Mouse (Mus musculus) midbrain, postnatal 0 days (tissue): ENCODE data around the gene Aspdh. TPM values are rescaled to one million over a fixed set of nuclear protein-coding genes. Genes with fewer than 3 reads are reported as not detected.

Source experiments
- ATAC-seq: fragments of 200-750 bp; cut with Nextera tagmentation; 2 replicates; pipeline ENCODE4 v1.8.0; 2017; ENCODE audit warnings: moderate number of reproducible peaks, mild to moderate bottlenecking, moderate TSS enrichment, moderate library complexity; ENCODE audit not compliant: low FRiP score
- DNase-seq: peaks from one replicate; pipeline ENCODE4 v3.0.0-alpha.2; 2015; ENCODE audit warnings: low spot score
- H3K27ac ChIP-seq: fragments of 300-500 bp; sonication (generic); 2 replicates; pipeline ENCODE4 v1.5.1; 2014; ENCODE audit warnings: low read depth, mild to moderate bottlenecking, low read length, mixed read lengths
- H3K27me3 ChIP-seq: fragments of 300-500 bp; sonication (generic); 2 replicates; pipeline ENCODE4 v1.6.1; 2014; ENCODE audit warnings: low read length, control low read depth, mixed read lengths; ENCODE audit not compliant: insufficient read depth
- H3K36me3 ChIP-seq: fragments of 300-500 bp; sonication (generic); 2 replicates; pipeline ENCODE4 v1.6.1; 2014; ENCODE audit warnings: low read length, control low read depth, mixed read lengths; ENCODE audit not compliant: insufficient read depth
- H3K4me1 ChIP-seq: fragments of 300-500 bp; sonication (generic); 2 replicates; pipeline ENCODE4 v1.6.1; 2014; ENCODE audit warnings: mild to moderate bottlenecking, control low read depth, antibody characterized with exemption, low read length, mixed read lengths; ENCODE audit not compliant: insufficient read depth
- H3K4me2 ChIP-seq: fragments of 300-500 bp; sonication (generic); 2 replicates; pipeline ENCODE4 v1.6.1; 2014; ENCODE audit warnings: low read depth, mild to moderate bottlenecking, low read length, mixed read lengths; ENCODE audit not compliant: poor library complexity, severe bottlenecking
- H3K4me3 ChIP-seq: fragments of 300-500 bp; sonication (generic); 2 replicates; pipeline ENCODE4 v1.5.1; 2014; ENCODE audit warnings: low read depth, mild to moderate bottlenecking, low read length, moderate library complexity
- H3K9ac ChIP-seq: fragments of 300-500 bp; sonication (generic); replicated peaks from 2 replicates; pipeline ENCODE4 v1.6.1; 2014; ENCODE audit warnings: mild to moderate bottlenecking, low read length, moderate library complexity, mixed read lengths; ENCODE audit not compliant: poor library complexity, severe bottlenecking
- H3K9me3 ChIP-seq: fragments of 300-500 bp; sonication (generic); 2 replicates; pipeline ENCODE4 v1.6.1; 2016; ENCODE audit warnings: low read length, control low read depth
- CTCF ChIP-seq: IDR thresholded peaks from 2 replicates; pipeline ENCODE4 v1.5.1; 2016; ENCODE audit warnings: antibody characterized with exemption, mild to moderate bottlenecking
- WGBS: fragments of 180-500 bp; shearing (Covaris S2); extraction: QIAGEN DNeasy Blood & Tissue Kit; methylation state at CpG from one replicate; pipeline ENCODE4 v1.1.7; 2014; 5-methylcytosine and 5-hydroxymethylcytosine counted together
- polyA plus RNA-seq: library from polyadenylated mRNA; unstranded; fragments of >200 nt; fragmentation: Nextera tagmentation; extraction: Ambion mirVana; gene quantifications from 2 replicates; pipeline ENCODE4 v1.2.1, GENCODE M21; 2015
- total RNA-seq: library from RNA; depleted of rRNA; stranded (reverse); fragments of >200 nt; gene quantifications from 2 replicates; pipeline ENCODE4 v1.2.3, GENCODE M21; 2014; rRNA removed

Gene Aspdh
- total RNA-seq (7.1 and 11.8 TPM in 2 replicates), polyA plus RNA-seq (2.1 and 3.7 TPM in 2 replicates)

DNA sequence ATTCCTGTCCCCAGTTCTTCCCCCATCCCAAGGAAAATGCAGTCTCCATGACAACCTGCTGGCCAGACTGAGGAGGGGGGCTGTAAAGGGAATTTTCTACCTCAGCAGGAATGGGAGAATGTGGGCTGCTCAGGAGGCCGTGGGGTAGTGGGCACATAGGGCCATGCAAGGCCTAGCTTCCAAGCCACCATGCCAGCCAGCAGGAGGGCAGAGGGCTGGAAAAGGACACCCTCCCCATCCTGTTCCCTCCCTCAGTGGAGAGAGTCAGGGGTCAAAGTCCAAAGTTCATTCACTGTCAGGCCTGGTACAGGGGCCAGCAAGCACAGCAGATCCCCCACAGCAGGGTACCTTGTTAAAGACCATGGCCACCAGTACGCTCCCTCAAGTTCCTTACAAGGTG is at the start of gene Aspdh:
Gene Aspdh, plus strand, starts transcription at position 281 of the 400 bp plus-strand sequence.
- H3K9ac ChIP-seq, result peak within 1 kb of the TSS; percentile 36; the same call in 1 of the 2 replicates
- DNase-seq, result no peak
- no peak within 1 kb of the TSS for H3K4me3 ChIP-seq
- no peak within 1 kb of the TSS for H3K4me2 ChIP-seq
- H3K27ac ChIP-seq, result peak within 1 kb of the TSS; percentile 91
- no peaks in the 10 kb centered on the region for H3K9me3 ChIP-seq
- 24% methylated on average over 2 of the region's 2 CpGs for WGBS
- no peak for ATAC-seq
- H3K36me3 ChIP-seq, result peaks cover 40% of the 10 kb centered on the region
- TF ChIP-seq CTCF, result no peak
- no peaks in the 10 kb centered on the region for H3K27me3 ChIP-seq
- peaks cover 26% of the 10 kb centered on the region for H3K4me1 ChIP-seq

DNA sequence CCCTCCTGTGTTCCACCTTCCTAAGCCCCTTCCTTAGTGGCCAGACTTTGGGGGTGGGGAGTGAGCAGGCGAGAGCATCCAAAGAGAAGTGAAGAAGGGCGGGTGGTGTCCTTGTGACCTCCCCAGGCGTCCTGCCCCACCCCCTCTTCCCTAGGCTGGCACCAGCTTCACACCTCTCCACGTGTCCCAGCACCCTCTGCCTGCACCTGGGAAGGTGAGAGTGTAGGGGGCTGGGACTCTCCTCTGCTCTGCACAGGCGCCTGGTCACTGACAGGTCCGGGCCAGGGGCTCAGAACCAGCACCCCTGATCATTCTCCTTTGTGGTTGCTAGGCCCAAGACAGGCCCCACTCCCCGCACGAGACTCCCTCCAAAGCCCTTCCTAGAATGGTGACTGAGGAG is 37.5 kb upstream of the Aspdh start:
- peak; percentile 0; the same call in 1 of the 2 replicates for ATAC-seq
- WGBS, result 8% methylated on average over 8 of the region's 8 CpGs
- H3K4me2 ChIP-seq, result peak overlapping the region; percentile 91
- H3K4me1 ChIP-seq, result peaks cover 34% of the 10 kb centered on the region
- H3K36me3 ChIP-seq, result no peaks in the 10 kb centered on the region
- TF ChIP-seq CTCF, result no peak
- peak overlapping the region; percentile 45 for H3K9ac ChIP-seq
- peak overlapping the region; percentile 82; the same call in 1 of the 2 replicates for H3K4me3 ChIP-seq
- DNase-seq, result no peak
- peak overlapping the region; percentile 100 for H3K27ac ChIP-seq
- no peaks in the 10 kb centered on the region for H3K27me3 ChIP-seq
- no peaks in the 10 kb centered on the region for H3K9me3 ChIP-seq

DNA sequence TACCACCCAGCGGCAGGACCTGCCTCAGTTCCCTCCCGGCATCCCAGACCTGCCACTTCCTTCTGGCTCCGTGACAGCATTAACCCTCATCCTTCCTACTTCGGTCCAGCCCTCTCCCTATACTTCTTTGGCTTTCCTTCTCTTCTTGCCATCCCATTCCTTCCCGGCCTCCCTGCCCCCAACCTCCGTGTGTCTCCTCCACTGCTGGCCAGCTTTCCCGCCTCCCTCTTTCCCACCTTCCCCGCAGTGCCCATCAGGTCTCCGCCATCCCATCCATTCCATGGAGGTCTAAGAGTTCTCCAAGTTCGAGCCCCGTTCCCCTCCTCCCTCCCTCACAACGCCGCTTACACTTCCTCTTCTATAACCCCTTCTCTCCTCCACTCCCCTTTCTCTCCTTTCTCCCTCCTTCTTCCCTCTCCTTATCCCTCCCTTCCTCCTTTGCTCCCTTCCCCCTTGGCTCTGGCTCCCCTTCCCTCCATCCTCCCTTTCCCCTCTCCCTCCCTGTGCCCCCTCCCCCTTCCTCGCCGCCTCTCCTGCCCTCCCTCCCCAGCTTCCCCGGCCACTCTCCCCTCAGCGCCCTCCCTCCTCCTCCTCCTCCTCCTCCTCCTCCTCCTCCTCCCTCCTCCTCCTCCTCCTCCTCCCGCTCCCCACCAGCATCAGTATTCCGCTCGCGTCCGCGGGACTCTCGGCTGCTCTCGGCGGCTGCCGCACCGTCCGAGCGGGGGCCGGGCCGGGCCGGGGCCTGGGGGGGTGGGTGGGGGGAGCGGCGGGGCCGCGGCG is 36.8 kb upstream of the Aspdh start:
- ATAC-seq (peak; percentile 47), DNase-seq (peak; percentile 78)
- peak overlapping the region; percentile 96 for H3K9ac ChIP-seq
- 1% methylated on average over 14 of the region's 38 CpGs for WGBS
- no peaks in the 10 kb centered on the region for H3K36me3 ChIP-seq
- H3K27ac ChIP-seq, result peak overlapping the region; percentile 100
- H3K4me1 ChIP-seq, result peaks cover 36% of the 10 kb centered on the region
- peak overlapping the region; percentile 82 for H3K4me3 ChIP-seq
- H3K27me3 ChIP-seq, result no peaks in the 10 kb centered on the region
- H3K4me2 ChIP-seq, result peak overlapping the region; percentile 91
- no peak for TF ChIP-seq CTCF
- no peaks in the 10 kb centered on the region for H3K9me3 ChIP-seq

- peak within 1 kb of the TSS; percentile 82 for H3K4me3 ChIP-seq
- H3K4me1 ChIP-seq, result peaks cover 36% of the 10 kb centered on the region
- peak within 1 kb of the TSS; percentile 96 for H3K9ac ChIP-seq
- no peaks in the 10 kb centered on the region for H3K9me3 ChIP-seq
- no peaks in the 10 kb centered on the region for H3K27me3 ChIP-seq
- WGBS, result under 1% methylated on average over 27 of the region's 69 CpGs
- H3K4me2 ChIP-seq, result peak within 1 kb of the TSS; percentile 91
- TF ChIP-seq CTCF, result peak; percentile 19
- peak; percentile 67 for ATAC-seq
- H3K36me3 ChIP-seq, result no peaks in the 10 kb centered on the region; the same call in 1 of the 2 replicates
- peak; percentile 92 for DNase-seq
- peak within 1 kb of the TSS; percentile 100 for H3K27ac ChIP-seq
Measured at GRCm38 (mm10) chr7:44428968-44429521, 36.1 kb upstream of the Aspdh start, which contains the start of gene Lrrc4b. Gene Lrrc4b (plus strand): TSS chr7:44429018.

DNA sequence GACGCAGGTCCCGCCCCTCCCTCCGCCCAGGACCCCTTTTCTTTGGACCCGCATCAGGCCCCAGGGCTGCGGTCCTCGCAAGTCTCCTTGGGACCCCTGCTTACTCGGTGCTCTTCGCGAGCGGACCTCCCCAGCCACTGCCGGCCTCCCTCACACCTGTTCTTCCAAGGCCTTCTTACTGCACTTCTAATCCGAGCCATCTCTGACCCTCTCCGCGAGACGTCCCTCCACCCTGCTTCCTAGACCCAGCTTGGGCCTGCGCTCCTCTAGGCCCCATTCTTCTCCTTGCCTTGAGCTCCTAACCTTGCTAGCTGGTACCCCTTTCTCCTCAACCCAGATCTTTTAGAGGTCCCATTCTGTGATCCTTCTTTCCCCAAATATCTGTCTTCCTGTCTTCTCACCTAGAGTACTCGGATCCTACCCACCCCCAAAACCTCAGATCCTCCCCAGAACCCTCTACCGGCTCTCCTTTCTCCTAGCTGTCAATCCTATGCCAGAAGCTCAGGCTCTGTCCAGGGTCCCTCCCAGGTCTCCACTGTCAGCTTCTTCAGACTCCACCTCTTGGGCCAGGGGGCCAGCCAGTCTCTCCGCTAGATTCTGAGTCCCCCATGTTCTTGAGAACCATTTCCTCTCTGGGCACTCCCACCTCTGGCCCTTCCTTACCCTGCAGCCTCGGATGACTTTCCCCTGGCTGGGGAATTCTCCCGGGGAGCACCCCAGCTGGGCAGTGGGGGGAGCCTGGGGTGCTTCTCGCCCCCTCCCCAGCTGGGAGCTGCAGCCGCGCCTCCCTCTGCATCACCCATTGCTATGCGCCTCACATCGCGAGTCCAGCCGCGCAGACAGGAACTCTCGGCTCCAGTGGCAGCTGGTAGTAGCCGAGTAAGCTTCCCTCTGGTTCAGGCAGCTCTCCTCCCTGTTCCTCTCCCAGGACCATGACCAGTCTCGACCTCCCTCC is 35.4 kb upstream of the Aspdh start:
- Histone ChIP-seq H3K27ac (peak overlapping the region; percentile 100), H3K27me3 (no peaks in the 10 kb centered on the region), H3K4me1 (peaks cover 36% of the 10 kb centered on the region), H3K4me2 (peak overlapping the region; percentile 91), H3K4me3 (peak overlapping the region; percentile 82), H3K9me3 (no peaks in the 10 kb centered on the region), H3K9ac (peak overlapping the region; percentile 96), H3K36me3 (no peaks in the 10 kb centered on the region; the same call in 1 of the 2 replicates)
- TF ChIP-seq CTCF, result no peak
- WGBS, result under 1% methylated on average over 28 of the region's 32 CpGs
- ATAC-seq, result peak; percentile 22
- DNase-seq, result peak; percentile 72
